Mouse (Mus musculus) kidney, adult 2 months (tissue): ENCODE data around the gene Wdr86.

ENCODE experiments used
- CTCF ChIP-seq: fragments of 200-500 bp; conservative IDR thresholded peaks from 2 replicates; pipeline ENCODE4 v1.5.1; 2011; ENCODE audit warnings: low read depth, mild to moderate bottlenecking, control low read depth, low read length, moderate library complexity, mixed read lengths; ENCODE audit not compliant: insufficient read depth, insufficient read length
- POLR2A ChIP-seq: fragments of 200-500 bp; IDR thresholded peaks from one replicate; pipeline ENCODE4 v1.6.1; 2011; ENCODE audit warnings: low read depth, low read length, control low read depth

DNA sequence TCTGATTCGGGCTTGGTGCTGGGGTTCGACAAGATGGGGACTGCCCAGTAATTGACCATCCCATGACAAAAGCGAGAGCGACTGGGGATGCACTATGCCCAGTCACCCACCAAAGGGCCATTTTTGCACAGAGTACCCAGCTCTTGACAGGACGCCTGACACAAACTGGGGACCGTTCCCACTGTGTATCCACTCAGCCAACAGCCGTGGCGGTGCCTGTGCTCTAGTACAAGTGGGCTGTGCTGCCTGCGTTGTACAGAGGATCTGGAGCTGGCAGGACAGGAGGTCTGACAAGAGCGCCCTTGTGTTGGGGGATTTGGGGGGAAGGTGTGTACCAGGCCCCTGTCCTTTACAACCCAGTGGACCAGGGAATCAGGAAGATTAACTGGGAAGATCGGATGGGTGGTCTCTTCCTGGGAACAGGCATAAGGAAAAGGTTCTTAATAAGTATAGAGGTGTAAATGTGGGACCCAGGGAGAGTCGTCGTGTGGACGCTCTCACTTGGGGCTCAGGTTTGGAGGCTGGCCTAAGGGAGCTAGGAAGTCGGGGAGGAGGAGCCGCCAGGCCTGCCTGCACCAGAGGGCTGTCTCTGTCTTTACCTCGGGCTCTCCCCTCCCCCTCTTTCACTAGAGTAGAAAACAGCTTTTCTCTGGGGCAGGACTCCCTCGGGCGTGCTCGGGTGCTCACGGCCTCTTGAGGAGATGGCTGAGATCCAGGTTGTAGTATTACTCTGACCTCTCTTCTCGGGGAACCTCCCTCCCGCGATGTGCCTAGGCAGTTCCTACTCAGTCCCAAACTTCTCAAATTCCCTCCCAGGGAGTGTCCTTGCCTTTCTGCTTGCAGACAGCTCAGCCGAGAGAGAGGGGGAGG, 21.0 kb upstream of the Wdr86 start:
- no peak for TF ChIP-seq POLR2A
- TF ChIP-seq CTCF: no peak
